23 mouse cellular contexts compared by ENCODE assay signal in the genomic region with DNA sequence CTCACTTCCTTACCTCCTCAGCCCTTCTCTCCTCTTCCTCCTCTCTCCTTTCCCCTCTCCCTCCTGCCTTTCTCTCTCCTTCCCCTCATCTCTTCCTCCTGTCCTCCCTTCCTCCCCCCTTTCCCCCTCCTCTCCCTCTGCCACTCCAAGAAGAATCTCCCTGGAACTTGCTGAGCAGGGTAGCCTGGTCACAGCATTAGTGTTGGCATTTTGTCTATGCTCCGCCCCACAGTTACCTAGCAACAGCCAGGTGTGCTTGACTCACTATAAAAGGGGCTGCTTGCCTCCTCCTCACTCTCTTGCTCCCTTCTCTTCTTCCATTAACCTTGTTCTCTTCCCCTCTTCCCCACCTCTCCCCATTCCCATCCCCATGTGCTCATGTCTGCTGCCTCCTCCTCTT.
A peak's percentile ranks its signal among the peaks of the same experiment; 100 is the strongest.
DNase-seq lines count a peak whose midpoint lies in the region; ATAC-seq and TF ChIP-seq lines count a peak whose summit lies in the region.
"Had no signal": no experiment of that assay in that cellular context is flagged by ENCODE, and none has a peak within 500 bp of the region (broad histone marks: within the 10 kb centered on the region; RNA-seq: fewer than 3 reads in every experiment).

No protein-coding gene starts in this region.

- ATAC-seq in lung, embryonic 14.5 days (ENCODE audit: insufficient read depth) = peak; percentile 62; the same call in 1 of the 2 replicates
- ATAC-seq in lung, postnatal 0 days = no peak
- peak; percentile 70; the same call in 1 of the 2 replicates for ATAC-seq in embryonic facial prominence, embryonic 14.5 days (ENCODE audit: low read depth)
- ATAC-seq: CD4-positive, CD25-positive, alpha-beta regulatory T cell, adult 4 months; forebrain, embryonic 14.5 days had no signal

- no peak overlapping the region for H3K9ac ChIP-seq in lung, embryonic 14.5 days
- no peak overlapping the region for H3K9ac ChIP-seq in lung, postnatal 0 days (replicated peaks; ENCODE audit: low read depth)
- H3K9ac ChIP-seq in embryonic facial prominence, embryonic 14.5 days (ENCODE audit: low read depth, low read length) = no peak overlapping the region
- H3K9ac ChIP-seq: embryonic facial prominence, embryonic 12.5 days; embryonic facial prominence, embryonic 15.5 days; forebrain, embryonic 12.5 days had no signal

- intact Hi-C loops in heart, postnatal 10 days (cut with DNase I) = no loop called here

- no peak for TF ChIP-seq EP300 in lung, postnatal 0 days (IDR thresholded peaks at IDR 0.05)

- H3K9me3 ChIP-seq in lung, embryonic 14.5 days (ENCODE audit: low read depth, low read length) = no peaks in the 10 kb centered on the region; the same call in 1 of the 2 replicates
- H3K9me3 ChIP-seq in lung, postnatal 0 days (ENCODE audit: low read length) = no peaks in the 10 kb centered on the region
- H3K9me3 ChIP-seq in embryonic facial prominence, embryonic 10.5 days = 0 out of 2 replicates have a peak, but pooled peaks cover 2% of the 10 kb centered on the region
- no peaks in the 10 kb centered on the region for H3K9me3 ChIP-seq in embryonic facial prominence, embryonic 14.5 days (ENCODE audit: control insufficient read depth, low read length)
- H3K9me3 ChIP-seq: embryonic facial prominence, embryonic 12.5 days; embryonic facial prominence, embryonic 15.5 days; forebrain, embryonic 10.5 days; forebrain, embryonic 12.5 days; G1E had no signal

- no peak for TF ChIP-seq CTCF in lung, embryonic 14.5 days (IDR thresholded peaks at IDR 0.05; ENCODE audit: low read depth)
- no peak for TF ChIP-seq CTCF in lung, postnatal 0 days (IDR thresholded peaks at IDR 0.05)

- no peaks in the 10 kb centered on the region for H3K36me3 ChIP-seq in lung, embryonic 14.5 days (ENCODE audit: insufficient read depth)
- no peaks in the 10 kb centered on the region for H3K36me3 ChIP-seq in lung, postnatal 0 days (ENCODE audit: insufficient read depth, low read length)
- H3K36me3 ChIP-seq in embryonic facial prominence, embryonic 10.5 days (replicated peaks) = no peaks in the 10 kb centered on the region
- H3K36me3 ChIP-seq in embryonic facial prominence, embryonic 14.5 days (ENCODE audit: control insufficient read depth, insufficient read depth, low read length) = no peaks in the 10 kb centered on the region
- H3K36me3 ChIP-seq: embryonic facial prominence, embryonic 12.5 days; embryonic facial prominence, embryonic 15.5 days; forebrain, embryonic 10.5 days; forebrain, embryonic 12.5 days; G1E had no signal

- peak; percentile 38 for DNase-seq in lung, embryonic 14.5 days
- DNase-seq in lung, postnatal 0 days (ENCODE audit: low spot score) = no peak
- DNase-seq in embryonic facial prominence, embryonic 10.5 days (ENCODE audit: low spot score) = peak; percentile 23
- DNase-seq in embryonic facial prominence, embryonic 14.5 days (ENCODE audit: low spot score) = peak; percentile 55
- no peak for DNase-seq in heart, postnatal 10 days
- no peak for DNase-seq in MN1 (ENCODE audit: low spot score)
- DNase-seq: adrenal gland, adult 2 months; adrenal gland, postnatal 10 days; adrenal gland, postnatal 25 days; B cell, adult 2 months; cerebellum, adult 11 months; cerebellum, adult 2 months; cerebellum, adult 9-10 months; cerebellum, postnatal 10 days; cerebellum, postnatal 25 days had no signal

- 64% methylated on average over 1 of the region's 1 CpGs for WGBS in lung, embryonic 14.5 days
- WGBS in lung, postnatal 0 days = 38% methylated on average over 1 of the region's 1 CpGs
- WGBS in embryonic facial prominence, embryonic 10.5 days = 78% methylated on average over 1 of the region's 1 CpGs
- WGBS in embryonic facial prominence, embryonic 14.5 days = 64% methylated on average over 1 of the region's 1 CpGs

- no peak overlapping the region for H3K4me3 ChIP-seq in lung, embryonic 14.5 days (ENCODE audit: low read depth, low read length)
- no peak overlapping the region for H3K4me3 ChIP-seq in lung, postnatal 0 days (ENCODE audit: low read depth, low read length)
- no peak overlapping the region for H3K4me3 ChIP-seq in embryonic facial prominence, embryonic 10.5 days
- H3K4me3 ChIP-seq in embryonic facial prominence, embryonic 14.5 days (ENCODE audit: low read depth, low read length) = no peak overlapping the region
- H3K4me3 ChIP-seq: embryonic facial prominence, embryonic 12.5 days; embryonic facial prominence, embryonic 15.5 days; erythroblast, embryonic 14.5 days; forebrain, embryonic 10.5 days; forebrain, embryonic 12.5 days had no signal

- no peak overlapping the region for H3K27ac ChIP-seq in lung, embryonic 14.5 days (ENCODE audit: low read depth)
- no peak overlapping the region for H3K27ac ChIP-seq in lung, postnatal 0 days (ENCODE audit: low read length)
- H3K27ac ChIP-seq in embryonic facial prominence, embryonic 10.5 days (replicated peaks) = no peak overlapping the region
- H3K27ac ChIP-seq in embryonic facial prominence, embryonic 14.5 days (replicated peaks; ENCODE audit: low read depth, low read length) = no peak overlapping the region
- H3K27ac ChIP-seq: embryonic facial prominence, embryonic 12.5 days; embryonic facial prominence, embryonic 15.5 days; forebrain, embryonic 10.5 days; forebrain, embryonic 12.5 days had no signal

- H3K4me2 ChIP-seq in lung, embryonic 14.5 days = no peak overlapping the region
- H3K4me2 ChIP-seq in lung, postnatal 0 days (replicated peaks; ENCODE audit: low read depth, low read length) = no peak overlapping the region
- no peak overlapping the region for H3K4me2 ChIP-seq in embryonic facial prominence, embryonic 14.5 days (ENCODE audit: low read depth, low read length)
- H3K4me2 ChIP-seq: embryonic facial prominence, embryonic 12.5 days; embryonic facial prominence, embryonic 15.5 days; forebrain, embryonic 12.5 days had no signal

- no peaks in the 10 kb centered on the region for H3K27me3 ChIP-seq in lung, embryonic 14.5 days (ENCODE audit: insufficient read depth, low read length)
- H3K27me3 ChIP-seq in lung, postnatal 0 days (replicated peaks; ENCODE audit: insufficient read depth, low read length) = no peaks in the 10 kb centered on the region
- no peaks in the 10 kb centered on the region; the same call in 1 of the 2 replicates for H3K27me3 ChIP-seq in embryonic facial prominence, embryonic 10.5 days (replicated peaks; ENCODE audit: low read depth, poor library complexity, severe bottlenecking)
- no peaks in the 10 kb centered on the region for H3K27me3 ChIP-seq in embryonic facial prominence, embryonic 14.5 days (replicated peaks; ENCODE audit: control insufficient read depth, insufficient read depth, low read length)
- H3K27me3 ChIP-seq: embryonic facial prominence, embryonic 12.5 days; embryonic facial prominence, embryonic 15.5 days; forebrain, embryonic 12.5 days had no signal

- no peaks in the 10 kb centered on the region for H3K4me1 ChIP-seq in lung, embryonic 14.5 days (ENCODE audit: insufficient read depth)
- H3K4me1 ChIP-seq in lung, postnatal 0 days (ENCODE audit: insufficient read depth, low read depth, low read length) = no peaks in the 10 kb centered on the region
- peaks cover 6% of the 10 kb centered on the region; the same call in 1 of the 2 replicates for H3K4me1 ChIP-seq in embryonic facial prominence, embryonic 10.5 days
- H3K4me1 ChIP-seq in embryonic facial prominence, embryonic 14.5 days (ENCODE audit: control insufficient read depth, insufficient read depth, low read length) = no peaks in the 10 kb centered on the region
- H3K4me1 ChIP-seq: embryonic facial prominence, embryonic 12.5 days; embryonic facial prominence, embryonic 15.5 days; forebrain, embryonic 10.5 days; forebrain, embryonic 12.5 days had no signal

Comparison
In these comparisons a context has a peak if more than half of its experiments do, and no peak if none do; other contexts are left out.
1. DNase-seq: peak in lung, embryonic 14.5 days (single experiment), embryonic facial prominence, embryonic 10.5 days (single experiment) and embryonic facial prominence, embryonic 14.5 days (single experiment); none in lung, postnatal 0 days (single experiment), heart, postnatal 10 days (0 of 2) and MN1 (single experiment).